Mouse (Mus musculus): ENCODE measurements around the gene Kif18b. TPM values are rescaled to one million over a fixed set of nuclear protein-coding genes. Genes with fewer than 3 reads are reported as not detected.

The Kif18b gene
- polyA plus RNA-seq, 2 experiments, result 7.2 to 24.5 TPM

DNA sequence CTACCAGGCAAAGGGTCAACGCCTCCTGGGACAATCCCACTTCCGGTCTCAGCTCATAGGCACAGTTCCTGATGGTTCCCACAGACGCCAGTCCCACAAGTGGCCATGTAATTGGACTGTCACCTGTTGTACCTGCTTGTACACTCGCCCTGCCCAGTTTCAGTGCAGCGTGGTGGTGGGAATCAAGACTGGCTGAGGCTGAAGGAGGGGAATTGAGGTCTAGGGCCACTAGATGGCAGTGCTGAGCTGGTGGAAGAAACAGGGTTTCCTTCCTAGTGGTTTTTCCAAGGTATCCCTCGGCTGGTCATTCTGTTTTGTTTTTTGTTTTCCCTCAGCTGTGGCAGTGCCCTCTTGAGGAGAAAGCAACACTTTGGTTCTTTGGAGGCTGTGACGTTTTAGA lies 24.2 kb downstream of the Kif18b start, which contains the start of gene Gfap:
TSS of gene Gfap (minus strand) at position 150 of the 400 bp plus-strand sequence.
- peaks cover 11% of the 10 kb centered on the region for H3K36me3 ChIP-seq (ENCODE audit: control insufficient read depth, insufficient read depth, low read length)
- no peaks in the 10 kb centered on the region for H3K27me3 ChIP-seq (ENCODE audit: control insufficient read depth, insufficient read depth, low read length)
- H3K9me3 ChIP-seq (ENCODE audit: control insufficient read depth, low read length), result no peaks in the 10 kb centered on the region
- 15% methylated on average over 7 of the region's 7 CpGs for WGBS
- no peak within 1 kb of the TSS for H3K4me3 ChIP-seq (replicated peaks; ENCODE audit: low read length)
- DNase-seq (ENCODE audit: low spot score) (peak; percentile 86), ATAC-seq (ENCODE audit: low FRiP score, low read depth) (peak; percentile 75; the same call in 1 of the 2 replicates)
- no peak within 1 kb of the TSS for H3K9ac ChIP-seq (ENCODE audit: low read depth, low read length, severe bottlenecking)
- H3K4me1 ChIP-seq (ENCODE audit: control insufficient read depth, insufficient read depth, low read length), result no peaks in the 10 kb centered on the region
- H3K27ac ChIP-seq (replicated peaks; ENCODE audit: low read depth, low read length), result no peak within 1 kb of the TSS
- TF ChIP-seq POLR2A (IDR thresholded peaks at IDR 0.05; ENCODE audit: borderline replicate concordance, extremely low read depth, insufficient read depth, insufficient read length), result no peak
- no peak within 1 kb of the TSS for H3K4me2 ChIP-seq (replicated peaks; ENCODE audit: low read depth, low read length, severe bottlenecking)

DNA sequence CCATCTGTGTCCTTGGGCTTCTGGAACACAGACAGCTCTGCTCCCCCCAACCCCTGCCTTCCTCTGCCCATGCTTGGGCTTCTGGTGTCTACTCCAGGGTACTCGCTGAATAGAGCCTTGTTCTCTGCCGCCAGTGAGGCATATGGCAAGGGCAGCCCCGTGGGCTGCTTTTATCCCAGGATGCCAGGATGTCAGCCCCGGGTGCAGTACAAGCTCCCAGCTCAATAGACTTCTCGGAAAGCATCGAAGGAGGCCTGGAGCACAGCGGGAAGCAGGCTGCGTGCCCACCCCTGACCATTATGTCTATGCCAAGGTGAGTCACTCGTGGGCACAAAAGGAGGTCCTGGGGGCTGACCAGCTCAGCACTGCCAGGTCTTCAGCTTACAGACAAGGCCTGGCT lies 26.5 kb downstream of the Kif18b start:
- Histone ChIP-seq H3K27ac (replicated peaks; ENCODE audit: low read depth, low read length) (no peak overlapping the region), H3K27me3 (ENCODE audit: control insufficient read depth, insufficient read depth, low read length) (peaks cover 4% of the 10 kb centered on the region; the same call in 1 of the 2 replicates), H3K9me3 (ENCODE audit: control insufficient read depth, low read length) (no peaks in the 10 kb centered on the region), H3K4me2 (replicated peaks; ENCODE audit: low read depth, low read length, severe bottlenecking) (no peak overlapping the region), H3K36me3 (ENCODE audit: control insufficient read depth, insufficient read depth, low read length) (no peaks in the 10 kb centered on the region), H3K9ac (ENCODE audit: low read depth, low read length, severe bottlenecking) (no peak overlapping the region), H3K4me3 (replicated peaks; ENCODE audit: low read length) (no peak overlapping the region), H3K4me1 (ENCODE audit: control insufficient read depth, insufficient read depth, low read length) (no peaks in the 10 kb centered on the region)
- DNase-seq (ENCODE audit: low spot score), result no peak
- WGBS, result 84% methylated on average over 9 of the region's 9 CpGs
- ATAC-seq (ENCODE audit: low FRiP score, low read depth), result no peak
- TF ChIP-seq POLR2A (IDR thresholded peaks at IDR 0.05; ENCODE audit: borderline replicate concordance, extremely low read depth, insufficient read depth, insufficient read length), result no peak

GRCm38 (mm10) chr11:102896641-102897040 lies 28.3 kb downstream of the Kif18b start:
- 78% methylated on average over 20 of the region's 20 CpGs for WGBS
- Histone ChIP-seq H3K9ac (ENCODE audit: low read depth, low read length, severe bottlenecking) (no peak overlapping the region), H3K36me3 (ENCODE audit: control insufficient read depth, insufficient read depth, low read length) (no peaks in the 10 kb centered on the region), H3K27ac (replicated peaks; ENCODE audit: low read depth, low read length) (no peak overlapping the region), H3K4me3 (replicated peaks; ENCODE audit: low read length) (no peak overlapping the region), H3K9me3 (ENCODE audit: control insufficient read depth, low read length) (no peaks in the 10 kb centered on the region), H3K27me3 (ENCODE audit: control insufficient read depth, insufficient read depth, low read length) (peaks cover 4% of the 10 kb centered on the region; the same call in 1 of the 2 replicates), H3K4me1 (ENCODE audit: control insufficient read depth, insufficient read depth, low read length) (no peaks in the 10 kb centered on the region), H3K4me2 (replicated peaks; ENCODE audit: low read depth, low read length, severe bottlenecking) (no peak overlapping the region)
- ATAC-seq (ENCODE audit: low FRiP score, low read depth) (no peak), DNase-seq (ENCODE audit: low spot score) (no peak)
- no peak for TF ChIP-seq POLR2A (IDR thresholded peaks at IDR 0.05; ENCODE audit: borderline replicate concordance, extremely low read depth, insufficient read depth, insufficient read length)

- Histone ChIP-seq H3K9ac (ENCODE audit: low read depth, low read length, severe bottlenecking) (no peak overlapping the region), H3K4me1 (ENCODE audit: control insufficient read depth, insufficient read depth, low read length) (no peaks in the 10 kb centered on the region), H3K4me3 (replicated peaks; ENCODE audit: low read length) (no peak overlapping the region), H3K9me3 (ENCODE audit: control insufficient read depth, low read length) (no peaks in the 10 kb centered on the region), H3K4me2 (replicated peaks; ENCODE audit: low read depth, low read length, severe bottlenecking) (no peak overlapping the region), H3K36me3 (ENCODE audit: control insufficient read depth, insufficient read depth, low read length) (no peaks in the 10 kb centered on the region), H3K27me3 (ENCODE audit: control insufficient read depth, insufficient read depth, low read length) (peaks cover 4% of the 10 kb centered on the region; the same call in 1 of the 2 replicates), H3K27ac (replicated peaks; ENCODE audit: low read depth, low read length) (no peak overlapping the region)
- TF ChIP-seq POLR2A (IDR thresholded peaks at IDR 0.05; ENCODE audit: borderline replicate concordance, extremely low read depth, insufficient read depth, insufficient read length), result no peak
- no peak for ATAC-seq (ENCODE audit: low FRiP score, low read depth)
- 70% methylated on average over 9 of the region's 9 CpGs for WGBS
- no peak for DNase-seq (ENCODE audit: low spot score)
Measured at GRCm38 (mm10) chr11:102895779-102896178, 29.1 kb downstream of the Kif18b start.

GRCm38 (mm10) chr11:102894716-102895115 lies 30.2 kb downstream of the Kif18b start:
- ATAC-seq (ENCODE audit: low FRiP score, low read depth), result no peak
- Histone ChIP-seq H3K9ac (ENCODE audit: low read depth, low read length, severe bottlenecking) (no peak overlapping the region), H3K9me3 (ENCODE audit: control insufficient read depth, low read length) (no peaks in the 10 kb centered on the region), H3K36me3 (ENCODE audit: control insufficient read depth, insufficient read depth, low read length) (no peaks in the 10 kb centered on the region), H3K4me1 (ENCODE audit: control insufficient read depth, insufficient read depth, low read length) (no peaks in the 10 kb centered on the region), H3K27me3 (ENCODE audit: control insufficient read depth, insufficient read depth, low read length) (peaks cover 4% of the 10 kb centered on the region; the same call in 1 of the 2 replicates), H3K4me2 (replicated peaks; ENCODE audit: low read depth, low read length, severe bottlenecking) (no peak overlapping the region), H3K27ac (replicated peaks; ENCODE audit: low read depth, low read length) (no peak overlapping the region), H3K4me3 (replicated peaks; ENCODE audit: low read length) (no peak overlapping the region)
- 81% methylated on average over 4 of the region's 4 CpGs for WGBS
- no peak for TF ChIP-seq POLR2A (IDR thresholded peaks at IDR 0.05; ENCODE audit: borderline replicate concordance, extremely low read depth, insufficient read depth, insufficient read length)
- no peak for DNase-seq (ENCODE audit: low spot score)
